Mouse (Mus musculus): ENCODE results near the gene Hist2h4.
A peak's percentile ranks its signal among the peaks of the same experiment; 100 is the strongest.
"Not testable (repeated sequence)": the region's sequence is repeated elsewhere in the genome, so short reads cannot be mapped to it uniquely, and the experiment has no call there.

Hist2h4 gene

DNA sequence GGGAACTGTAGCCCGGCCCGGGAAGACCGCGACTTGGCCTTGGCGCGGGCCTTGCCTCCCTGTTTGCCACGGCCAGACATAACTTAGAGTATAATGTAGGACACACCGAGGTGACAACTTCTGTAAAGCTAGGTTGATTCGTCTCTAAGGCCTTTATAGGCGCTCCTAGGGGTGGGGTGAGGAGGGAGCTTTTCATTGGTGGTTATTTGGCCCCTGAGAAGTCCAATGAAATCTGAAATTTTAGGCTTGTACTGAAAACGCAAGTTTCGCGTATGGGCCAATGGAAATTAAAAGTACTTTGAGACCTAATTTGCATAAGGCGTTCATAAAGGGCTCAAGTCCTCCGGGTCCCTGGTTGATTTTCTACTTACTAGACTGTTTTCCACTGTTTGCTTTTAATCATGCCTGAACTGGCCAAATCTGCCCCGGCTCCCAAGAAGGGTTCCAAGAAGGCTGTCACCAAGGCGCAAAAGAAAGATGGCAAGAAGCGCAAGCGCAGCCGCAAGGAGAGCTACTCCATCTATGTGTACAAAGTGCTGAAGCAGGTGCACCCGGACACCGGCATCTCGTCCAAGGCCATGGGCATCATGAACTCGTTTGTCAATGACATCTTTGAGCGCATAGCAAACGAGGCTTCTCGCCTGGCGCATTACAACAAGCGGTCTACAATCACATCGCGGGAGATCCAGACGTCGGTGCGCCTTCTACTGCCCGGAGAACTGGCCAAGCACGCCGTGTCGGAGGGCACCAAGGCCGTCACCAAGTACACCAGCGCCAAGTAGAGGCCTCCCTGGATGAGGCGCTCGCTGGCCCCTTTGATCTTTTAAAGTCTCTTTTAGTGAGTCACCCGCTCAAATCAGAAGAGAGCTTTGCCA lies 42.1 kb downstream of the Hist2h4 start, which contains the start of the genes Hist2h2ac and Hist2h2be:
TSS of gene Hist2h2ac (minus strand) at position 116 of the 875 bp plus-strand sequence.
TSS of gene Hist2h2be (plus strand) at position 355 of the 875 bp plus-strand sequence.
- peak; percentile 85 for DNase-seq (ENCODE audit: low spot score)

DNA sequence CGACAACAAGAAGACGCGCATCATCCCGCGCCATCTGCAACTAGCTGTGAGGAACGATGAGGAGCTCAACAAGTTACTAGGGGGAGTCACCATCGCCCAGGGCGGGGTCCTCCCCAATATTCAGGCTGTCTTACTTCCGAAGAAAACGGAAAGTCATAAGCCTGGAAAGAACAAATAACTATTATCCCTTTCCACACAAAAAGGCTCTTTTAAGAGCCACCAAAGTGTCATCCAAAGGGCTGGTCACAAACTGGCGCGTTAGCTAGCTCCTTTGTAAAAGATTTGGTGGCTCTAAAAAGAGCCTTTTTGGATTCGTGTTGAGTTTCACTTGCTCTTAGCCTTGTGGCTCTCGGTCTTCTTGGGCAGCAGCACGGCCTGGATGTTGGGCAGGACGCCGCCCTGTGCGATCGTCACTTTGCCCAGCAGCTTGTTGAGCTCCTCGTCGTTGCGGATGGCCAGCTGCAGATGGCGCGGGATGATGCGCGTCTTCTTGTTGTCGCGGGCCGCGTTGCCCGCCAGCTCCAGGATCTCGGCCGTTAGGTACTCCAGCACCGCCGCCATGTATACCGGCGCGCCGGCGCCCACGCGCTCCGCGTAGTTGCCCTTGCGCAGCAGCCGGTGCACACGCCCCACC lies 42.9 kb downstream of the Hist2h4 start:
- DNase-seq (ENCODE audit: low spot score), result not testable (repeated sequence)

DNA sequence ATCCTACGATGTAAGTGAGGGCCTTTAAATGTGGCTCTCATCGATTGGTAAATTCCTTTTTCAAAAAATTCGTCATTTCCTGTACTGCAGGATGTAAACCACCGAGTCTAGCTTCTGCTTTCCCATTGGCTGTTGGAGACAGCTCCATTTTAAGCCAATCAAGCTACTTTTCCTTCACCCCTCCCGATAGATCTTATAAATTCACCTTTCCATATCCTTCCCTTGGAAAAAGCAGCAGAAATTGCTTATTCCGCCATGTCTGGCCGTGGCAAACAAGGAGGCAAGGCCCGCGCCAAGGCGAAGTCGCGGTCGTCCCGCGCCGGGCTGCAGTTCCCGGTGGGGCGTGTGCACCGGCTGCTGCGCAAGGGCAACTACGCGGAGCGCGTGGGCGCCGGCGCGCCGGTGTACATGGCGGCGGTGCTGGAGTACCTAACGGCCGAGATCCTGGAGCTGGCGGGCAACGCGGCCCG lies 43.4 kb downstream of the Hist2h4 start, which contains the start of the genes Bola1 and Hist2h2ab:
TSS of gene Bola1 (minus strand) at position 49 of the 470 bp plus-strand sequence.
TSS of gene Hist2h2ab (plus strand) at position 205 of the 470 bp plus-strand sequence.
- DNase-seq (ENCODE audit: low spot score), result peak; percentile 80

DNA sequence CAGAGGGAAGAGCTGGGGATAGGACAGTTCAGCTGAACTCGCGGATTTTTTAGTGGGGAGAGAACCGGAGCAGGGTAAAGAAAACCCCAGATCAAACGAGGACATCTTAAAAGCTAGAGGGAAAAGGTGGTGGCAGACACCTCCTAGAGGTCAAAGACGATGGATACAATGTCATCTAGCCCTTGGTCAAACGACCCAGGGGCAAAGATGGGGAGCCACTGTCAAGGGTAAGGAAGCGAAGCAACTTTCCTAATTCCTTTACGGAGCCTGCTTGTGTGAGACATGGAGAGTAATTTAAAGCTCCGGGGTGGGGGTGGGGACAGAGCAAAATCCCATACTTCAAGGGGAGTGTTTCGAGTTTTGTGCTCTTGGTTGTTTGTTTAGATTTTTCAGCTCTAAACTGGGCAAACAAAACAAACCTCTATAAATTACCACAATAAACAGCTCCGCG lies 43.9 kb downstream of the Hist2h4 start:
- peak; percentile 54 for DNase-seq (ENCODE audit: low spot score)
